ENCODE assay signal across 9 mouse cellular contexts in genomic region chr19:32319531-32320365, GRCm38 (mm10).
DNase-seq lines count a peak whose midpoint lies in the region; ATAC-seq and TF ChIP-seq lines count a peak whose summit lies in the region.
"Had no signal": no experiment of that assay in that cellular context is flagged by ENCODE, and none has a peak within 500 bp of the region (broad histone marks: within the 10 kb centered on the region; RNA-seq: fewer than 3 reads in every experiment).

No protein-coding gene starts in this region.

- ATAC-seq in kidney, embryonic 14.5 days (ENCODE audit: low FRiP score, low TSS enrichment), result no peak
- ATAC-seq in liver, embryonic 11.5 days (replicated peaks; ENCODE audit: low FRiP score), result no peak

- H3K36me3 ChIP-seq in kidney, embryonic 14.5 days (ENCODE audit: control insufficient read depth, insufficient read depth, low read length), result no peaks in the 10 kb centered on the region; the same call in 1 of the 2 replicates
- H3K36me3 ChIP-seq in liver, embryonic 11.5 days (ENCODE audit: control insufficient read depth, insufficient read depth, low read length), result no peaks in the 10 kb centered on the region
- no peaks in the 10 kb centered on the region for H3K36me3 ChIP-seq in small intestine, adult 2 months (ENCODE audit: control insufficient read depth, insufficient read depth, low read length)
- H3K36me3 ChIP-seq: embryonic facial prominence, embryonic 12.5 days had no signal

- 34% methylated on average over 12 of the region's 12 CpGs for WGBS in kidney, embryonic 14.5 days
- 62% methylated on average over 12 of the region's 12 CpGs for WGBS in liver, embryonic 11.5 days
- 45% methylated on average over 12 of the region's 12 CpGs for WGBS in small intestine, adult 2 months

- no peak for TF ChIP-seq POLR2A in small intestine, adult 2 months (IDR thresholded peaks at IDR 0.05; ENCODE audit: low read depth, low read length)

- H3K9me3 ChIP-seq in kidney, embryonic 14.5 days (ENCODE audit: control insufficient read depth, low read length), result no peaks in the 10 kb centered on the region
- no peaks in the 10 kb centered on the region for H3K9me3 ChIP-seq in liver, embryonic 11.5 days (ENCODE audit: control insufficient read depth, low read length)
- H3K9me3 ChIP-seq: embryonic facial prominence, embryonic 12.5 days had no signal

- no peak for TF ChIP-seq CTCF in small intestine, adult 2 months (IDR thresholded peaks at IDR 0.05; ENCODE audit: extremely low read depth, insufficient read length, insufficient replicate concordance, low read depth, low read length)

- peak; percentile 40 for DNase-seq in kidney, postnatal 14 days
- peak; percentile 39 to 50 for DNase-seq in adrenal gland, postnatal 36 days
- no peak for DNase-seq in liver, embryonic 11.5 days (ENCODE audit: low spot score)
- DNase-seq in thymus, postnatal 36 days, result no peak
- no peak for DNase-seq in right cerebral cortex, postnatal 10 days (ENCODE audit: low spot score in 2 of 2)
- DNase-seq in layer of hippocampus, adult 9-10 months (ENCODE audit: low spot score), result no peak

- no peak overlapping the region for H3K27ac ChIP-seq in kidney, embryonic 14.5 days (ENCODE audit: low read depth, low read length)
- H3K27ac ChIP-seq in liver, embryonic 11.5 days (ENCODE audit: low read depth, low read length), result no peak overlapping the region
- H3K27ac ChIP-seq in small intestine, adult 2 months (ENCODE audit: insufficient read depth, low read depth, low read length), result peak overlapping the region; percentile 17; the same call in 1 of the 2 replicates
- H3K27ac ChIP-seq: embryonic facial prominence, embryonic 12.5 days had no signal

- no peaks in the 10 kb centered on the region for H3K27me3 ChIP-seq in kidney, embryonic 14.5 days (ENCODE audit: control insufficient read depth, insufficient read depth, low read length)
- H3K27me3 ChIP-seq in liver, embryonic 11.5 days (replicated peaks; ENCODE audit: control insufficient read depth, insufficient read depth, low read length), result no peaks in the 10 kb centered on the region
- H3K27me3 ChIP-seq in small intestine, adult 2 months (ENCODE audit: control insufficient read depth, insufficient read depth, low read length), result no peaks in the 10 kb centered on the region
- H3K27me3 ChIP-seq: embryonic facial prominence, embryonic 12.5 days had no signal

- H3K4me1 ChIP-seq in kidney, embryonic 14.5 days (ENCODE audit: control insufficient read depth, insufficient read depth, low read length), result peaks cover 16% of the 10 kb centered on the region
- H3K4me1 ChIP-seq in liver, embryonic 11.5 days (replicated peaks; ENCODE audit: control insufficient read depth, insufficient read depth, low read length), result peaks cover 18% of the 10 kb centered on the region
- peaks cover 20% of the 10 kb centered on the region; the same call in 1 of the 2 replicates for H3K4me1 ChIP-seq in small intestine, adult 2 months (ENCODE audit: control insufficient read depth, insufficient read depth, insufficient read length, low read length)

- H3K9ac ChIP-seq in kidney, embryonic 14.5 days (ENCODE audit: low read depth, low read length), result no peak overlapping the region
- H3K9ac ChIP-seq in liver, embryonic 11.5 days (ENCODE audit: low read depth, low read length), result no peak overlapping the region
- H3K9ac ChIP-seq: embryonic facial prominence, embryonic 12.5 days had no signal

- H3K4me2 ChIP-seq in kidney, embryonic 14.5 days (replicated peaks; ENCODE audit: low read depth, low read length), result no peak overlapping the region
- peak overlapping the region; percentile 11; the same call in 1 of the 2 replicates for H3K4me2 ChIP-seq in liver, embryonic 11.5 days
- H3K4me2 ChIP-seq: embryonic facial prominence, embryonic 12.5 days had no signal

- no peak overlapping the region for H3K4me3 ChIP-seq in kidney, embryonic 14.5 days (ENCODE audit: low read length)
- no peak overlapping the region for H3K4me3 ChIP-seq in liver, embryonic 11.5 days (ENCODE audit: low read depth, low read length)
- no peak overlapping the region for H3K4me3 ChIP-seq in small intestine, adult 2 months (ENCODE audit: low read depth, low read length)
- H3K4me3 ChIP-seq: embryonic facial prominence, embryonic 12.5 days had no signal

Comparison
In these comparisons a context has a peak if more than half of its experiments do, and no peak if none do; other contexts are left out.
1. DNase-seq: peak in kidney, postnatal 14 days (single experiment) and adrenal gland, postnatal 36 days (2 of 2); none in liver, embryonic 11.5 days (single experiment), thymus, postnatal 36 days (0 of 2), right cerebral cortex, postnatal 10 days (0 of 2) and layer of hippocampus, adult 9-10 months (single experiment).